Mouse (Mus musculus) thymus, adult 2 months (tissue): ENCODE measurements at regions not wholly inside any gene's neighbourhood (a gene's known extent, or its start where the extent isn't known, plus 50 kb on each side); places are given as distances from the start of the nearest gene placed in this dataset.

Experiments used
- CTCF ChIP-seq: fragments of 200-500 bp; IDR thresholded peaks from 2 replicates; pipeline ENCODE4 v1.5.1; 2012; ENCODE audit warnings: mild to moderate bottlenecking, control low read depth, low read length, moderate library complexity, borderline replicate concordance; ENCODE audit not compliant: control insufficient read depth, poor library complexity, insufficient read depth; ENCODE audit errors: extremely low read depth
- POLR2A ChIP-seq: fragments of 200-500 bp; IDR thresholded peaks from 2 replicates; pipeline ENCODE4 v1.6.1; 2012; ENCODE audit warnings: mild to moderate bottlenecking, low read length, control low read depth, moderate library complexity; ENCODE audit not compliant: control insufficient read depth, poor library complexity, insufficient read depth; ENCODE audit errors: extremely low read depth

GRCm38 (mm10) chr4:53337784-53338183 lies 102.4 kb upstream of the Slc44a1 start:
- no peak for TF ChIP-seq CTCF
- no peak for TF ChIP-seq POLR2A
